Mouse (Mus musculus) cerebellum, postnatal 4 days (tissue): ENCODE data around the gene Kng2.
"Not testable (repeated sequence)": the region's sequence is repeated elsewhere in the genome, so short reads cannot be mapped to it uniquely, and the experiment has no call there.

Experiments used
- DNase-seq, 2 experiments: peaks; one replicate each; pipeline ENCODE4 v3.0.0; 2022; ENCODE audit warnings: low spot score in 2 of 2, mixed read lengths in 1 of 2

Gene Kng2

DNA sequence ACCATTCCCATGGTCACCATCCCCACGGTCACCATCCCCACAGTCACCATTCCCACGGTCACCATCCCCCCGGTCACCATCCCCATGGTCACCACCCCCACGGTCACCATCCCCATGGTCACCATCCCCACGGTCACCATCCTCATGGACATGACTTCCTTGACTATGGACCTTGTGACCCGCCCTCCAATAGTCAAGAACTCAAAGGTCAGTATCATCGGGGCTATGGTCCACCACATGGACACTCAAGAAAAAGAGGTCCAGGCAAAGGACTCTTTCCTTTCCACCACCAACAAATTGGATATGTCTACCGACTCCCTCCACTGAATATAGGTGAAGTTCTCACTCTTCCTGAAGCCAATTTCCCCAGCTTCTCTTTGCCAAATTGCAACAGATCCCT is 68.2 kb downstream of the Kng2 start:
- DNase-seq: no peak

DNA sequence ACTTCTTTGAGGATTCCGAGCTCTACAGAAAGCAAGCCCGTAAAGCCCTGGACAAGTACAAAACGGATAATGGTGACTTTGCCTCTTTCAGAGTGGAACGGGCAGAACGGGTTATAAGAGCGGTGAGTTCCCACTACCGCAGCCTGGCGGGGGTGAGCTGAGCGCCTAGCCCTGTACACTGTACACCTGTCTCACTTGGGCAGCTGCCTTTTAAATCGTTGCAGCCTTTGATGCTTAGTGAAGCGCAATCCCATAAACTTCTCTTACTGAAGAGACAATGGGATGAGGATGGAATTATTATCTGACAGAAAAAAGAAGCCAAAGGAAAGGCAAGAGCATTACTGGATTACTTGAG is 73.2 kb downstream of the Kng2 start:
- DNase-seq: no peak

DNA sequence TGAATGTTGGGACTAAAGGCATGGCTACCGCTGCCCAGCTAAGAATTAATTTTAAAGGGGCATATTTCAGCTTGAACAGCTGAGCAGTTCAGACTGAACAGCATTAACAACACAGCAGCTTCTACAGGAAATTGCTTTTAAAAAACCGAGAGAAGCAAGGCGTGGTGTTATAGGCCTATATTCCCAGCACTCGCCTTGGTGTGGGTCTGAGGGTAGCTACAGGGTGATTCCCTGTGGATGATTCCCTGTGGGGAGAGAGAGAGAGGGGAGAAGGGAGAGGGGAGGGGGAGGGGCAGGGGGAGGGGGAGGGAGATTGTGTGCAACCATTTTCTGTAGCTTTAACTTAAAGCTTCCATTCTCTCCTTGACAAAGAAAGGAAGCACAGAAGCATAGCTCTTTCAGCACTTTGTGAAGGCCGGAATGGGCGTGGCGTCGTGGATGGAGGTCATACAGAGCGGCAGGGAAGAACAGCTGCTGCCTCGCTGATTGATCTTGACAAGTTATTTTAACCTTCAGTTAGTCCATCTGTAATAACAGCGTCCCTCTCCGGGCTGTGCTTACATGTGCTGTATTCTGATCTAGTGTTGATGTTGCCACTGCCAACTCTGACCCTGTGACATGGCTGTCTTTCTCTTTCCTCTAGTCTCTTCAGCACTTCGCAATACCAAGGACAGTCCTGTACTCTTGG is 73.7 kb downstream of the Kng2 start:
- DNase-seq: no peak

DNA sequence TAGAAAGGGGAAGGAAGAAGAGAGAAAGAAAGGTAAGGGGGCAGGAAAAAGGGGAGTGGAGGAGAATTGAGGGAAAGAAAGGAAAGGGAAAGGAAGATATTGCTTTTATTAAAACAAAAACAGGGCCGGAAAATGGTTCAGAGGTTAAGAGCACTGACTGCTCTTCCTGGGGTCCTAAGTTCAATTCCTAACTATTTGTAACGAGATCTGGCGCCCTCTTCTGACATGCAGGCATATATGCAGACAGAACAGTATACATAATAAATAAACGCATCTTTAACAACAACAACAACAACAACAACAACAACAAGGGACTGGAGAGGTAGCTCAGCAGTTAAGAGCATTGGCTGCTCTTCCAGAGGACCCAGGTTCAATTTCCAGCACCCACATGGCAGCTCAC is 76.2 kb downstream of the Kng2 start:
- DNase-seq: no peak

DNA sequence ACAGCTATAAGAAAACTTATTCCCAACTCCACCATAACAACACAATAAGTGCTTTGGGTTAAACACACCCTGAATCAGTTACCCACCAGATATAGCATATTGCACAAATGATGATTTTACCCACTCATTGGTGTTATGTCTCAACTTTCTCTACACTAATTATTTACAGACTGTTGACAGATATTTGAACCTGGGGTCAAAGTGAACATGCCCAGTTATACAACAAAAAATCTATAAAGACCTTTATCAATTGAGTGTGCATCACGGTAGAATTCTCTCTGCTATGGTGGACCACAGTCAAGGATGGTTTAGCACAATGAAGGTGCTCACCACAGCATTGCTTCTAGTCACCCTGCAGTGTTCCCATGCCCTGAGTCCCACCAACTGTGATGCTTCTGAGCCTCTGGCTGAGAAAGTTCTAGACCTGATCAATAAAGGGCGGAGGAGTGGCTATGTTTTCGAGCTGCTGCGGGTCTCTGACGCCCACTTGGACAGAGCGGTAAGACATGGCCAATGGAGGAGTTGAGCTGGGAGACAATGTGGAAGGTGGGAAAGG is 78.4 kb downstream of the Kng2 start, which contains the start of gene Hrg:
Gene Hrg (plus strand): TSS at position 233 of the 556 bp plus-strand sequence.
- DNase-seq: no peak

DNA sequence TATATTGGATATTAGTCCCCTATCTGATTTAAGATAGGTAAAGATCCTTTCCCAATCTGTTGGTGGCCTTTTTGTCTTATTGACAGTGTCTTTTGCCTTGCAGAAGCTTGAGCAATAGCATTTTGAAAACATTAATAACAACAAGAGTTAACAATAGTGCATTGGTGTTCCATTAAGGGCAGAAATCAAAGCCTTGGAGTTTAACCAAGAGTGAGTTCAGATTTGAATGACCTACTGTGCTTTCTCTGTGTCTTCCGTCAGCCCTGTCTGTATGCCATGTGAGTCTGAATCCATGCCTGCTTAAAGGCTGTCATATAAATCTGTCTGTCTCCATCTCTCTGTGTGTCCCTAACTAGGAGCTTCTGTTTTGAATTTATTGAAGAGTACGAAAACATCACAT is 81.9 kb downstream of the Kng2 start:
- DNase-seq: no peak

DNA sequence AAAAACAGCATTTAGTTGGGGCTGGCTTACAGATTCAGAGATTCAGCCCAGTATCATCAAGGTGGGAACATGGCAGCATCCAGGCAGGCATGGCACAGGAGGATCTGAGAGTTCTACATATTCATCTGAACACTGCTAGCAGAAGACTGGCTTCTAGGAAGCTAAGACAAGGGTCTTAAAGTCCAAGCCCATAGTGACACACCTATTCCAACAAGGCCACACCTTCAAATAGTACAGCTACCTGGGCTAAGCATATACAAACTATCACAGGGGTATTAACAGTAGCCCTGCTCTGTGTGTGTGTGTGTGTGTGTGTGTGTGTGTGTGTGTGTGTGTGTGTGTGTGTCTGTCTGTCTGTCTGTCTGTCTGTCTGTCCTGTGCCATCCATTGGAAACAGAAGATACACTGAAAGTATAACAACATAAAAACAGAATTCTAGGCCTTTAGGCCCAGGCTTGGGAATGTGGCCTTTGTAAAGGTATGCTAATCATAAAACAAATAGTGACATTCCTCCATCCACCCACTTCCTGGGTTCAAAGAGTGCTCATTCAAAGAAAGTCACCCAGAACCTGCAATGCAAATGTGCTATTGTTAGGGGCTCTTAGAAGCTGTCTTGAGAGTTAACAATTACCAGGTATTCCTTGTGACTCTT is 87.3 kb downstream of the Kng2 start:
- DNase-seq: not testable (repeated sequence)

DNA sequence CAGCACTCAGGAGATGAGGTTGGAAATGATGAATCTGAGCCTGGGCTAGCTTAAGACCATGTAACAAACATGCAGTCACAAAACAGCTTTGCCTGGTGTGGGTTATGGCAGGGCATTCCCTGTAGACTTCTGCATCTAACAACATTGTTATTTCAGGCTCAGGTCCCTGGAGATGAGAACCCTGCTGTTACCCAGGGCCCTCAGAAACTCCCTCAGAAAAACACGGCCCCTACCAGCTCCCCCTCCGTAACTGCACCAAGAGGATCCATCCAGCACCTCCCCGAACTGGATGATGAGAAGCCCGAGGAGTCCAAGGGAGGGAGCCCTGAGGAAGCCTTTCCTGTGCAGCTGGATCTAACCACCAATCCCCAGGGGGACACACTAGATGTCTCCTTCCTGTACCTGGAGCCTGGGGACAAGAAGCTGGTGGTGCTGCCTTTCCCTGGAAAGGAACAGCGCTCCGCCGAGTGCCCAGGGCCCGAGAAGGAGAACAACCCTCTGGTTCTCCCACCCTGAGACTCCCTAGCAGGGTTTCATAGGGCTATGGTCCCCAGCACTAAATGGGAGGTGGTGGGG is 90.1 kb downstream of the Kng2 start:
- DNase-seq: no peak

DNA sequence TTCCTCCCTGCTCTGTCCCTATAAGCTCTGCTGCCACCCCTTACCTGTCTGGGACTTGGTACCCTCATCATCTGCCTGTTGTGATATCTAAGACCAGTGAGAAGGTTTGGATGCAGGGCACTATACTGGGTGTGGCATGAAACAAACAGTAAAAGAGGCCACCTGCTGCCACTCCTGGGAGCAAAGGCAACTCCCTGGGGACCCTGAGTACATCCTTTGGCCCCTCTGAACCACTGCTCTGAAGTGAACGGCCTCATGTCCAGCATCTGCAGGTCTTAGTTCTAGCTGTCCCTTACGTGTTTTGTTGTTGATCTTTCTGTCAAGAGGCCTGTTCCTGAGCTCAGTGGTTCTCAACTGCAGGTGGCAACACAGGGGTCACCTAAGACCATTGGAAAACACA is 90.7 kb downstream of the Kng2 start:
- DNase-seq: no peak

DNA sequence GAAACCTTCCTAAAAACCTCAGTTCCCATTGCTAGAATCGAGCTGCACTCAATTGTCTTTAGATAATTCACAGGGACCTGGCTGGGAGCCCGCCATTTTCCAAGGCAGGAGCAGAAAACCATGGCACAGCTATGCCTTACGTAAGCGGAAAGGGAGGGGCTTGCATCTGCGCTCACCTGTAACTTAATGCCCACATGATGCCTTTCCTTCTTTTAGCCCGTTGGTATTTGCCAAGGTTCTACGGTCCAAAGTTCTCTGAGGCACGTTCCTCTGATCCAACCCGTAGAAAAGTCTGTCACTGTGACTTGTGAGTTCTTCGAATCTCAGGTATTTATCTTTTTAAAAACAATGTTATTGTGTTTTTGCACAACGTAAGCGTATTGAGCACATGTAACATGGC is 91.7 kb downstream of the Kng2 start:
- no peak for DNase-seq
